In genomic region chr2:39005574-39006079, GRCm38 (mm10) we compare ENCODE assay signal across 8 mouse cellular contexts. TPM values are rescaled to one million over a fixed set of nuclear protein-coding genes. Genes with fewer than 3 reads are reported as not detected.
DNase-seq lines count a peak whose midpoint lies in the region; ATAC-seq and TF ChIP-seq lines count a peak whose summit lies in the region.

Rpl35 (minus strand) TSS chr2:39005624.

- H3K36me3 ChIP-seq in hindbrain, postnatal 0 days (ENCODE audit: insufficient read depth, low read length) = peaks cover 23% of the 10 kb centered on the region
- peaks cover 22% of the 10 kb centered on the region for H3K36me3 ChIP-seq in limb, embryonic 11.5 days (ENCODE audit: control insufficient read depth, insufficient read depth, low read length)
- peaks cover 32% of the 10 kb centered on the region for H3K36me3 ChIP-seq in midbrain, embryonic 13.5 days

- peak within 1 kb of the TSS; percentile 80 for H3K4me2 ChIP-seq in hindbrain, postnatal 0 days (ENCODE audit: low read depth, low read length)
- H3K4me2 ChIP-seq in limb, embryonic 11.5 days (ENCODE audit: low read depth, severe bottlenecking) = peak within 1 kb of the TSS; percentile 94
- H3K4me2 ChIP-seq in midbrain, embryonic 13.5 days (replicated peaks) = peak within 1 kb of the TSS; percentile 98

- H3K27me3 ChIP-seq in cerebellum, adult 2 months (ENCODE audit: control insufficient read depth, insufficient read depth, low read length) = no peaks in the 10 kb centered on the region
- H3K27me3 ChIP-seq in hindbrain, postnatal 0 days (ENCODE audit: insufficient read depth, low read length) = no peaks in the 10 kb centered on the region
- H3K27me3 ChIP-seq in limb, embryonic 11.5 days (ENCODE audit: control insufficient read depth, insufficient read depth, low read length) = no peaks in the 10 kb centered on the region
- H3K27me3 ChIP-seq in midbrain, embryonic 13.5 days = no peaks in the 10 kb centered on the region

- no peak for TF ChIP-seq POLR2A in cerebellum, adult 2 months (IDR thresholded peaks at IDR 0.05; ENCODE audit: borderline replicate concordance, insufficient read depth, low read length)
- TF ChIP-seq POLR2A in bone marrow macrophage, adult 2 months (IDR thresholded peaks at IDR 0.05; ENCODE audit: borderline replicate concordance, low read depth, low read length) = no peak

- 12% methylated on average over 15 of the region's 15 CpGs for WGBS in cerebellum, adult 2 months
- 14% methylated on average over 15 of the region's 15 CpGs for WGBS in hindbrain, postnatal 0 days
- 12% methylated on average over 15 of the region's 15 CpGs for WGBS in limb, embryonic 11.5 days
- 15% methylated on average over 15 of the region's 15 CpGs for WGBS in midbrain, embryonic 13.5 days

- ATAC-seq in hindbrain, postnatal 0 days = no peak
- no peak for ATAC-seq in limb, embryonic 11.5 days (ENCODE audit: insufficient number of reproducible peaks, low FRiP score, low TSS enrichment, low read depth)
- no peak for ATAC-seq in midbrain, embryonic 13.5 days

- DNase-seq in cerebellum, adult 2 months = no peak
- no peak for DNase-seq in cerebellum, adult 18-20 months
- DNase-seq in gastrocnemius, adult 8-10 months (ENCODE audit: low spot score in 2 of 2) = no peak
- peak; percentile 42 for DNase-seq in hindbrain, postnatal 0 days (ENCODE audit: low spot score)
- DNase-seq in limb, embryonic 11.5 days (ENCODE audit: low spot score) = peak; percentile 61
- DNase-seq in thymus, postnatal 14 days = peak; percentile 73

- peak within 1 kb of the TSS; percentile 2; the same call in 1 of the 2 replicates for H3K27ac ChIP-seq in cerebellum, adult 2 months (ENCODE audit: insufficient read depth, low read length)
- H3K27ac ChIP-seq in bone marrow macrophage, adult 2 months (ENCODE audit: insufficient read depth, low read depth, low read length) = peak within 1 kb of the TSS; percentile 53
- peak within 1 kb of the TSS; percentile 93 for H3K27ac ChIP-seq in hindbrain, postnatal 0 days
- peak within 1 kb of the TSS; percentile 77; the same call in 1 of the 2 replicates for H3K27ac ChIP-seq in limb, embryonic 11.5 days (replicated peaks; ENCODE audit: low read depth, low read length)
- H3K27ac ChIP-seq in midbrain, embryonic 13.5 days = peak within 1 kb of the TSS; percentile 85

- no peak for TF ChIP-seq CTCF in cerebellum, adult 2 months (IDR thresholded peaks at IDR 0.05; ENCODE audit: borderline replicate concordance, insufficient read depth, low read depth, low read length)
- no peak for TF ChIP-seq CTCF in bone marrow macrophage, adult 2 months (IDR thresholded peaks at IDR 0.05; ENCODE audit: low read depth, low read length)
- peak; percentile 39 for TF ChIP-seq CTCF in hindbrain, postnatal 0 days (IDR thresholded peaks at IDR 0.05; ENCODE audit: low read depth)

- H3K4me1 ChIP-seq in cerebellum, adult 2 months (ENCODE audit: control insufficient read depth, insufficient read depth, low read length) = peaks cover 7% of the 10 kb centered on the region
- H3K4me1 ChIP-seq in bone marrow macrophage, adult 2 months (ENCODE audit: control insufficient read depth, insufficient read depth, low read length) = peaks cover 22% of the 10 kb centered on the region
- H3K4me1 ChIP-seq in hindbrain, postnatal 0 days (ENCODE audit: insufficient read depth, low read length) = peaks cover 28% of the 10 kb centered on the region
- peaks cover 22% of the 10 kb centered on the region for H3K4me1 ChIP-seq in limb, embryonic 11.5 days (ENCODE audit: control insufficient read depth, insufficient read depth, low read length)
- H3K4me1 ChIP-seq in midbrain, embryonic 13.5 days (replicated peaks) = peaks cover 60% of the 10 kb centered on the region

- no peaks in the 10 kb centered on the region for H3K9me3 ChIP-seq in hindbrain, postnatal 0 days (ENCODE audit: low read length)
- no peaks in the 10 kb centered on the region for H3K9me3 ChIP-seq in limb, embryonic 11.5 days (ENCODE audit: control insufficient read depth, low read length)
- H3K9me3 ChIP-seq in midbrain, embryonic 13.5 days = no peaks in the 10 kb centered on the region

- H3K4me3 ChIP-seq in cerebellum, adult 2 months (replicated peaks; ENCODE audit: insufficient read depth, low read depth, low read length) = peak within 1 kb of the TSS; percentile 93
- peak within 1 kb of the TSS; percentile 95 for H3K4me3 ChIP-seq in bone marrow macrophage, adult 2 months (ENCODE audit: insufficient read depth, low read length)
- H3K4me3 ChIP-seq in hindbrain, postnatal 0 days (ENCODE audit: low read length) = peak within 1 kb of the TSS; percentile 57
- H3K4me3 ChIP-seq in limb, embryonic 11.5 days (ENCODE audit: low read depth, low read length) = peak within 1 kb of the TSS; percentile 76
- H3K4me3 ChIP-seq in midbrain, embryonic 13.5 days (replicated peaks) = peak within 1 kb of the TSS; percentile 80

- peak within 1 kb of the TSS; percentile 73 for H3K9ac ChIP-seq in hindbrain, postnatal 0 days (replicated peaks; ENCODE audit: low read length)
- H3K9ac ChIP-seq in limb, embryonic 11.5 days (ENCODE audit: low read length) = peak within 1 kb of the TSS; percentile 84
- peak within 1 kb of the TSS; percentile 91 for H3K9ac ChIP-seq in midbrain, embryonic 13.5 days (replicated peaks)

RNA-seq across cellular contexts. Expression of gene Rpl35, which starts in this region (rescaled TPM):
- polyA plus RNA-seq in cerebellum, adult 2 months (2012; rRNA removed) = 221 and 222 TPM in 2 replicates
- 194 and 204 TPM in 2 replicates for polyA plus RNA-seq in bone marrow macrophage, adult 2 months (2012; ENCODE audit: insufficient read depth, insufficient read length, missing spikeins)
- 100 to 1,000 TPM; 298 to 385 (median 322) TPM for total RNA-seq in gastrocnemius, adult 8-10 months (2022)
- total RNA-seq in hindbrain, postnatal 0 days (2014; rRNA removed) = 41.1 and 46.1 TPM in 2 replicates
- 600 and 645 TPM in 2 replicates for polyA plus RNA-seq in hindbrain, postnatal 0 days (2015; fragmentation: Nextera tagmentation; extraction: Ambion mirVana)
- 1,159 and 1,170 TPM in 2 replicates for polyA plus RNA-seq in limb, embryonic 11.5 days (2014; fragmentation: Nextera tagmentation; extraction: Ambion mirVana)
- polyA plus RNA-seq in midbrain, embryonic 13.5 days (2015; fragmentation: Nextera tagmentation; extraction: Ambion mirVana) = 740 and 763 TPM in 2 replicates

Comparison
In these comparisons a context has a peak if more than half of its experiments do, and no peak if none do; other contexts are left out.
1. DNase-seq: peak in hindbrain, postnatal 0 days (single experiment), limb, embryonic 11.5 days (single experiment) and thymus, postnatal 14 days (single experiment); none in cerebellum, adult 2 months (0 of 2), cerebellum, adult 18-20 months (0 of 2) and gastrocnemius, adult 8-10 months (0 of 2).
2. H3K27ac ChIP-seq: peak in every context shown above with its lines; median percentile 93 in hindbrain, postnatal 0 days; 85 in midbrain, embryonic 13.5 days; 77 in limb, embryonic 11.5 days; 53 in bone marrow macrophage, adult 2 months; 2 in cerebellum, adult 2 months.
3. Peak in every context shown above with its lines, with median percentiles within 50 percentile points of each other: H3K4me3 ChIP-seq, H3K4me2 ChIP-seq and H3K9ac ChIP-seq.